Mouse (Mus musculus) liver, postnatal 0 days (tissue): ENCODE results near the gene Ncor2.

ENCODE experiments used
- CTCF ChIP-seq: sonication (generic); IDR thresholded peaks from 2 replicates; pipeline ENCODE4 v1.5.1; 2016; ENCODE audit warnings: antibody characterized with exemption, low read depth
- EP300 ChIP-seq: IDR thresholded peaks from 2 replicates; pipeline ENCODE4 v1.6.1; 2016; ENCODE audit warnings: antibody characterized with exemption, low read depth, mild to moderate bottlenecking

- TF ChIP-seq CTCF (no peak), EP300 (no peak)
These were observed 10.9 kb downstream of the Ncor2 start for GRCm38 (mm10) chr5:125168101-125168500.
